Mouse (Mus musculus) NIH3T3 (cell line): ENCODE data around the gene Asic4.
A peak's percentile ranks its signal among the peaks of the same experiment; 100 is the strongest.

ENCODE experiments used
- DNase-seq: peaks from one replicate; pipeline ENCODE4 v3.0.0-alpha.2; 2012; ENCODE audit warnings: low read depth

Gene Asic4

GRCm38 (mm10) chr1:75503651-75503980 lies 53.4 kb downstream of the Asic4 start:
- DNase-seq: no peak

DNA sequence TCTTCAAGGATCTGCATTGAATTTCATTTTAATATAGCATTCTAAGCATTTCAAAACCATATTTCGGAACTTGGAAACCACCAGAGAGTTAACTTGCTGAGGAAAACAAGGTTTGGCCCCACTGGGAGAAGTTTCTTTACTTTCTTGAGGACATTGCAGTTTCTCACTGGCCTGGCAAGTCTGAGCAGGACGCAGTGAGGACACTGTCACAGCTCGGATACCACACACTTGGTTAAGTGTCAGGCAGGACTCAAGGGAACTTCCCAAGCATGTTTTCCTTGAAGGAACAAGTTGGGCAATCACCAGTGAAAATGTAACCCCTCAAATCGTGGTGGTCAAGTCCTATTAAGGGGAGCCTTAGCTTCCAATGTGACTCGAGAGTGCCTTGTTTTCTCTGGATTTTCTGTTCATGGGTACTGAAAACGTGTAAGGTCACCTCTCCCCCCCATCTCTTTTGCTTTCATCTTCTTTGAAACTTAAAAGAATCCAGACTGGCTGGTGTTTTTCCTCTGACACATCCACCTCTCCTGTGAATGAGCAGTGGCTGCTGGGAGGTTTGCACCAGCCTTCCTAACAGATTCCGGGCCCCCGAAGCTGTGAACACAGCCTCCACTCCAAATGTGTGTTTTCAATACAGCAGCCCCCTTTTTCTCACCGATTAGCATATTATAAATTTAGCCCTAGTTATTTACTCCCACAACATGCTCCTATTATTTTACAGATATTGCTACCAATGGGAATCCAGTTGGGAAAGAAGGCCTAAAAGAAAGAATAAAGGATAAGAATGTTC lies 54.2 kb downstream of the Asic4 start:
- no peak for DNase-seq

DNA sequence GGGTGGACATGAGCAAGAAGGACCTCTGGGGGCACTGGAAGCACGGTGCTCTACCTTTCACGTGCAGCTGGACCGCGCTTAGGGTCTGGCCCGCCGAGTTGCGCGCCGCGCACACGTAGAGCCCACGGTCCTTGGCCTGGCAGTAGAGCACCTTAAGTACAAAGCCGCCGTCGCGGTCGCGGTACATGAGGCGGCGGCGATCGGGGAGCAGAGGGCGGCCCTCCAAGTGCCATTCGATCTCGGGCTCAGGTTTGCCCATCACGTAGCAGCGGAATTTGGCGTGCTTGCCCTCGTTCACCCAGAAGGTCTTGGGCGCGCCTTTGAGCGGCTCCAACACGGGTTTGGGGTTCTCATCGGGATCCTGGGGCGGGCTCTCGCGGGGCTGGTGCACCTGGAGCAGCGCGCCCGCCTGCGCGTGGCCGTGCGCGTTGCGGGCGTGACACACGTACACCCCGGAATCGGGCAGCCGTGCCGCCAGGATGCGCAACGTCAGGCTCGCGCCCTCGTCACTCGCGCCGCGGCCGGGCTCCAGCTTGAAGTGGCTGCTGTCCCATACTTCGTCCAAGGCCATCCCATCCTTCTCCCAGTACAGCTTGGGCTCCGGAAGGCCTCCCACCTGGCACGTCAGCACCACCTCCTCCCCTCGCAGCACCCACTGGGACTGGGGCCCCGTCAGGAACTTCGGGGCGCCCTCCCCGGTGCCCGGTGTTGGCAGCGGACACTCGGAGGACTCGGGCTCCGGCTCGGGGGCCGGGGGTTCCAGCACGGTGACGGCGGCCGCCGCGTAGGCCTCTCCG lies 55.1 kb downstream of the Asic4 start:
- peak; percentile 83 for DNase-seq

DNA sequence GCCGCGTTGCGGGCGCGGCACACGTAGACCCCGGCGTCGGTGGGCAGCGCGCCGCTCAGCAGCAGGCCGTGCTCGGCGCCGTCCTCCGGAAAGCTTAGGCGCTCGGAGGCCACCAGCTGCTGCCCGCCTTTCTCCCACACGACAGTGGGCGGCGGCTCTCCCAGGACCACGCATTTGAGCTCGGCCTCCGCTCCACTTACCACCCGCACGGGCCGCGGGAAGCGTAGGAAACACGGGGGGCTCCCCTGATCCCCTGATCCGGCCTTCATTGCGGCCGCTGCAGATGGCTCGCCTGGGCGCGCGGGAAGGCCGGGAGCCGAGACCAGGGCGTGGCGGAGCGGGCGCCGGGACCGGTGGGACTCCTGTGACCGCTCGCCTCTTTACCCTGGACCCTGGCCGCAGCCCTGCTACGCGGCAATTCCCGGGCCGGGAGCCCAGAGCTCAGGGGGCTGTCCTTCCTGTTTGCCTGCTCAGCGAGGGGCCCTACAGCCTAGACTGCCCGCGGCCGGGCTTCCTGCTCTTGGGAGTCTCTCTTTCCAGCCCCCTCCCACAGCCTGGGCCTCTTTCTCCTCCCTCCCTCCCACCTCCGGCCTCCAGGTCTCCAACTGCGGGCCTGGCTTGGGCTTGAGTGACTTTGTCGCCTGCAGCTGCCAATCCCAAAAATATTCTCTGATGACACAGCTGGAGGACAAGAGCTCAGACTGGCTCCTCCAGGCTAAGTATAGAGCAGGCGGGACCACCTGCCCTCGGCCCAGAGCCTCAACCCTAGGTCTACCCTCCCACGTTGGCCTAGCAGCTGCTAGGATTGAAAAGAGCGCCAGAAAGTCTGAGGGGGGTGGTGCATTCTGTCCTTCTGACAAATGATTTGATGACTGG lies 56.0 kb downstream of the Asic4 start, which contains the start of gene Obsl1:
Obsl1 (minus strand) TSS at position 497 of the 876 bp plus-strand sequence.
- DNase-seq: peak; percentile 88

DNA sequence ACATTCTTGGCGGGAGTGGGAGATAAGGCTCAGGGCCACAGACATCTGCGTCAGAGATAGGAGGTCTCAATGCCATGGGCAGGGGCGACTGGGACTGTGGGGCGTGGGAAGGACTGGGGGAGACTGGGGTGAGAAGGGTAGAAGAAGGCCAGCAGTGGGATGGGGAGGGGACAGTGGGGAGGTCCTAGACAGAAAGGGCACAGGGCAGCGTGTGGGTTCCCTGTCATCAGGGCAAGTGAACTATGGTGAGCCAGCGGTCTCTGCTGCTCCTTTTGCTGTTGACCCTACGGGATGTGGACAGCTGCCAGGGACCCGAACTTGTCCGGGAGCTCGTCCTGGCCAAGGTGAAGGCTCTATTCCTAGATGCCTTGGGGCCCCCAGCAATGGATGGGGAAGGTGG lies 56.8 kb downstream of the Asic4 start, which contains the start of gene Inha:
Inha (plus strand) TSS at position 72 of the 400 bp plus-strand sequence.
- DNase-seq: no peak

- no peak for DNase-seq
These were observed 59.4 kb downstream of the Asic4 start for GRCm38 (mm10) chr1:75509586-75509985.

DNA sequence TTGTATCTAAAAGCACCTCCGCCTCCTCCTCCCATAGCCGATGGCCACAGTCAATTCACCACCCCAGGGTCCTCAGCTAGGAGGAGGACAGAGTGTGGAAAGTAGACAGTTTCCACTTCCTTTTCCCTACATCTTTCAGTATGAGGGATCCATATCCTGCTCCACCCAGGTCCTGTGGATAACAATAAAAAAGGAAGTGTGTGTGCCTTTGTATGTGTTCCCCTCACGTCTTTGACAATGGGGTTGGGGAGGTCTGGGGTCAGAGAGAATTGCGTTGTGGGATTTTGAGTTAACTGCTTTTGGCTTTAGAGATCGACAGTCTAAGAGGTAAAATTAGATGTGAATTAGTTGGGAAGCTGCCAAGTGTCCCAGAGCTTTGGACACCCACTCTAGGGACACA lies 59.9 kb downstream of the Asic4 start:
- no peak for DNase-seq

- peak; percentile 31 for DNase-seq
These were observed 61.4 kb downstream of the Asic4 start for GRCm38 (mm10) chr1:75511437-75512210.

DNA sequence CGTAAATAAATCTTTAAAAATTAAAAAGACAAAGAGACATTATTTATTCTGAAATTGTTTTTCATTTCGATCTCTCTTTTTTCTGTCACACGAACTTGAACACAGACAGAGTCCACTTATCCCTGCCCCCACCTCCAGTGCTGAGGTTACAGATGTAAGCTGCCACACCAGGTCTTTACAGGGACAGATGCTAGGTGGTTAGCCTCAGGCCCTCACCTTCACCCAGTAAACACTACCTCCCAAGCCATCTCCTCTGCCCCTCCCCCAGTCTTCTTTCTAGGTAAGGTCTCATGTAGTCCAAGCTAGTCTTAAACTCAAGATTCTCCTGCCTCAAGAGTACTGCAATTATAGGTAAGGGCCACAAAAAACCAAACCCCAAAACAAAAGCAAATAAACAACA lies 62.3 kb downstream of the Asic4 start:
- no peak for DNase-seq

DNA sequence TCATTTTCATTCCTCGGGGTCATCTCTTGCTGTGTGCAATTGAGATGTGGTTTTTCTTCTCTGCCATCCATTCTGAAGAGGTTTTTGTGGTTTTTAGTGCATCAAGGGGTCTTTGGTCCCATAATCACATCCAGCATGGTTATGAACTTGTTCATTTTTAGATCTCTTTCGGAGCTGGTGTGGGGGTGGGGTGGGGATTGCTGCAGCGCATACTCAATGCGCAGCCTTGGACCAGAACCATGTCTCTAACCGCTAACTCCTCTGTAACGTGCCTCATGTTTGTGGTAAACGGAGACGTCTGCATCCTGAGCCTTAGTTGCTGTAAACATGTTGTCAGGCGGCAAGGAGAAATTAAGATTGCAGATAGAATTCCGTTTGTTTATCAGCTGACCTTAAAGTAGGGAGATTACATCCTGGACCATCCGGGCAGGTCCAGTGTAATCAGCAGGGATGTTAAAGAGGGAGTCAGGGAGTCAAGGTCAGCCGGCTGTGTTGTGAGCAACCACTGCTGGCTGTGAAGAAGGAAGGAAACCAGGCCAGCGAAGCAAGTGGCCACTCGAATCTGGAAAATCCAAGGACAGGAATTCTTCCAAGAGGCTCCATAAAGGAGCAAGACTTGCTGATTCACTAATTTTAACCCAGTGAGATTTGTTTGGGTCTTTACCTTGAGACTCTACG lies 66.6 kb downstream of the Asic4 start:
- DNase-seq: no peak

- DNase-seq: no peak
These were observed 67.7 kb downstream of the Asic4 start for GRCm38 (mm10) chr1:75517984-75518383.

DNA sequence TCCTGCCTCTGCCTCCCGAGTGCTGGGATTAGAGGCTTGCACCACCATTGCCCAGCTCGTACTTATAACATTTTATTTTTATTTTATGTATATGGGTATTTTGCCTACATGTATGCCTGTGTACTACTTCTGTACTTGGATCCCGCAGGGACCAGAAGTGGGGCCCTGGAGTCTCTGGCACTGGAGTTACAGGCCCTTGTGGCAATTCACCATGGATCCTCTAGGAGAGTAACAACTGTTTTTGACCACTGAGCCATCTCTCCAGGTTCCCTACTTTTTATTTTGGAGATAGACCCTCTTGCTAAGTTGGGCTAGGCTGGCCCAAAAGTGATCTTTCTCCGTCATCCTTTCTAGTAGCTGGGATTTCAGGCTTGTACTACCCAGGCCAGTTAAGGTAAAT lies 68.2 kb downstream of the Asic4 start:
- DNase-seq: no peak

- no peak for DNase-seq
These were observed 69.3 kb downstream of the Asic4 start for GRCm38 (mm10) chr1:75519576-75519975.

DNA sequence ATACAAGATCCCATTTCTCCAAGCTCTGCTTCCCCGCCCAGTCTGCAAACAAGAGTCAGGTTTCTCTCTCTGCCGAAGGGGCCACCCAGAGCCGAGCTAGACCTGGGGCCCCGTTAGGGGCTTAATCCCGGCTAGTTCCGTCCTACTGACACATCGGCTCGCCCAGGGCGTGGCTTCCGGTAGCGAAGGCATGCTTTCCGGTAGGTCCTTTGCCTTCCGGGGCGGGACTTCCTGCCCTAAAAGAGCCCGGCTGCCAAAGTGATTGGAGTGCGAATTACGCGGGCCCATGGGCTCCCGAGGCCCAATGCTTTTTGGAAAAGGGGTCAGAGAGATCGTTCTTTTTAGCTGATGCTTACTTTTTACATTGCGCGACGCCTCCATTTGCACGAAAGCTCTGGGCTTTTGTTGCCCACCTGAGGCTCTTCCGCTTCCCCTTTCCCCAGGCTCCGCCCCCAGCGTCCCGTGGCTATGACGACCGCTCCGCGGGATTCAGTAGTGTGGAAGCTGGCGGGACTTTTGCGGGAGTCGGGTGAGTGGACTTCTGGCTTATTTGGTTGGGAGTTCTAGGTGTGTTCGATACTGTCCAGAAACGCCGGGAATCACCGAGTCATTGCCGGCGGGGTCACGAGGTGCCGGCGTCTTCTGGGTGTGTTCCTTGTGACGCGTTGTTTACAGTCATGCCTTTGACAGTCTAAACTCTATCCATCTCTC lies 71.2 kb downstream of the Asic4 start, which contains the start of gene Stk11ip:
Stk11ip (plus strand) TSS at position 209 of the 711 bp plus-strand sequence.
- DNase-seq: peak; percentile 99
